In the genomic region with DNA sequence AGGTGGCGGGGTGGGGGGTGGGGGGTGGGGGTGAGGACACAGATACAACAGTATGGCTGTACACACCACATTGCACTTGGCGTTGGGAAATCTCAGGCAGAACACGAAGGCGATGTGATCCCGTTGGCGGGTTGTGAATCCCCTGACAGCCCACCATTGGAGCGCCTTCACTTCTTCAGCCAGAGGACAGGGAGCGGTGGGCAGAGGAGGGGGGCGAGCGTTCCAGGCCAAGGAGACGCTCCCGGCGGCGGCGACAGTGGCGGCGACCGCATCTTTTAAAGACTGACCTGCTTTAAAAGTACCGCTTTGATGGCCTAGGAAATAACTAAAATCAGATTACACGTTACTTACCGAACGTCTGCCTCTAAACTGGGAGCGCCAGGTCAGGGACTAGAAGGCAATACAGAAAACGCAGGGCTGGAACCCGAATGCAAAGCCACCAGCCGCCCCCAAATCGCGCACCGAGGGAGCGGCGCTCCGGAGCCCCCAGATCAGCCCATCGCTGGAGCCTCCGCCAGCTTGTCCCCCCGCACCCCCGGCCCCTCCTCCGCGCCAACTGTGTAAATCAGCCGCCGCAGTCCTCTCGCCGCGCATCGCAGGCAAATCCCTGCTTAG, we compare ENCODE assay signal across 7 mouse cellular contexts. TPM values are rescaled to one million over a fixed set of nuclear protein-coding genes. Genes with fewer than 3 reads are reported as not detected.
DNase-seq lines count a peak whose midpoint lies in the region; ATAC-seq and TF ChIP-seq lines count a peak whose summit lies in the region.

A gene (minus strand): TSS at position 607 of the 615 bp plus-strand sequence.

- peaks cover 3% of the 10 kb centered on the region; the same call in 1 of the 2 replicates for H3K4me1 ChIP-seq in testis, adult 2 months (ENCODE audit: control insufficient read depth, insufficient read depth, low read length)
- 0 out of 2 replicates have a peak, but pooled peaks cover 3% of the 10 kb centered on the region for H3K4me1 ChIP-seq in forebrain, embryonic 11.5 days (replicated peaks; ENCODE audit: control insufficient read depth, insufficient read depth, low read length)
- H3K4me1 ChIP-seq in midbrain, embryonic 14.5 days (ENCODE audit: control insufficient read depth, insufficient read depth, low read length), result peaks cover 15% of the 10 kb centered on the region

- ATAC-seq in forebrain, embryonic 11.5 days (replicated peaks; ENCODE audit: low FRiP score), result peak; percentile 71
- peak; percentile 75 for ATAC-seq in midbrain, embryonic 14.5 days (ENCODE audit: low FRiP score, low TSS enrichment)
- no peak for ATAC-seq in activated CD4-positive, CD25-positive, alpha-beta regulatory T cell, adult 4 months

- no peak within 1 kb of the TSS for H3K27ac ChIP-seq in testis, adult 2 months (ENCODE audit: control insufficient read depth, insufficient read depth, low read depth, low read length)
- no peak within 1 kb of the TSS for H3K27ac ChIP-seq in forebrain, embryonic 11.5 days (ENCODE audit: low read depth, low read length)
- peak within 1 kb of the TSS; percentile 87 for H3K27ac ChIP-seq in midbrain, embryonic 14.5 days (replicated peaks; ENCODE audit: low read depth, low read length)

- H3K9me3 ChIP-seq in forebrain, embryonic 11.5 days (ENCODE audit: control insufficient read depth, low read length), result no peaks in the 10 kb centered on the region
- H3K9me3 ChIP-seq in midbrain, embryonic 14.5 days (ENCODE audit: control insufficient read depth, low read length), result no peaks in the 10 kb centered on the region

- H3K4me3 ChIP-seq in testis, adult 2 months (ENCODE audit: control insufficient read depth, low read depth, low read length), result peak within 1 kb of the TSS; percentile 6
- peak within 1 kb of the TSS; percentile 59 for H3K4me3 ChIP-seq in forebrain, embryonic 11.5 days (ENCODE audit: low read depth, low read length)
- H3K4me3 ChIP-seq in midbrain, embryonic 14.5 days (replicated peaks; ENCODE audit: low read depth, low read length), result peak within 1 kb of the TSS; percentile 68

- no peak for DNase-seq in testis, postnatal 10 days (ENCODE audit: low spot score)
- DNase-seq in forebrain, embryonic 11.5 days (ENCODE audit: low spot score), result peak; percentile 75
- DNase-seq in layer of hippocampus, postnatal 14 days (ENCODE audit: low spot score in 2 of 2), result peak; percentile 74 to 79
- peak; percentile 83 for DNase-seq in midbrain, embryonic 14.5 days
- DNase-seq in urinary bladder, postnatal 25 days (ENCODE audit: low spot score), result no peak

- H3K4me2 ChIP-seq in forebrain, embryonic 11.5 days (ENCODE audit: low read depth, low read length, severe bottlenecking), result peak within 1 kb of the TSS; percentile 93
- H3K4me2 ChIP-seq in midbrain, embryonic 14.5 days (ENCODE audit: low read length), result peak within 1 kb of the TSS; percentile 79

- H3K27me3 ChIP-seq in testis, adult 2 months (ENCODE audit: control insufficient read depth, insufficient read depth, low read length), result peaks cover 2% of the 10 kb centered on the region; the same call in 1 of the 2 replicates
- peaks cover 17% of the 10 kb centered on the region; the same call in 1 of the 2 replicates for H3K27me3 ChIP-seq in forebrain, embryonic 11.5 days (ENCODE audit: control insufficient read depth, insufficient read depth, low read length)
- H3K27me3 ChIP-seq in midbrain, embryonic 14.5 days (ENCODE audit: control insufficient read depth, insufficient read depth, low read length), result 0 out of 2 replicates have a peak, but pooled peaks cover 4% of the 10 kb centered on the region

- no peak for TF ChIP-seq CTCF in testis, adult 2 months (IDR thresholded peaks at IDR 0.05; ENCODE audit: control insufficient read depth, insufficient read depth, insufficient replicate concordance, low read depth, low read length)

- peak within 1 kb of the TSS; percentile 59 for H3K9ac ChIP-seq in forebrain, embryonic 11.5 days (ENCODE audit: low read length)
- H3K9ac ChIP-seq in midbrain, embryonic 14.5 days (replicated peaks; ENCODE audit: low read length), result peak within 1 kb of the TSS; percentile 80

- no peaks in the 10 kb centered on the region for H3K36me3 ChIP-seq in testis, adult 2 months (ENCODE audit: control insufficient read depth, insufficient read depth, low read length)
- no peaks in the 10 kb centered on the region for H3K36me3 ChIP-seq in forebrain, embryonic 11.5 days (ENCODE audit: control insufficient read depth, insufficient read depth, low read length)
- no peaks in the 10 kb centered on the region for H3K36me3 ChIP-seq in midbrain, embryonic 14.5 days (ENCODE audit: control insufficient read depth, insufficient read depth, low read length)

- under 1% methylated on average over 41 of the region's 44 CpGs for WGBS in forebrain, embryonic 11.5 days
- under 1% methylated on average over 44 of the region's 44 CpGs for WGBS in midbrain, embryonic 14.5 days

- no peak for TF ChIP-seq POLR2A in testis, adult 2 months (IDR thresholded peaks at IDR 0.05; ENCODE audit: control insufficient read depth, low read depth, low read length)

RNA-seq across cellular contexts. Expression of the gene that starts here (rescaled TPM):
- 0.02 TPM in 1 of 2 replicates, not detected in the other for polyA plus RNA-seq in testis, adult 2 months (2012; rRNA removed)
- 0.51 and 0.89 TPM in 2 replicates for polyA plus RNA-seq in forebrain, embryonic 11.5 days (2014; fragmentation: Nextera tagmentation; extraction: Ambion mirVana)
- 10 to 100 TPM; 85.4 to 94.0 TPM for total RNA-seq in layer of hippocampus, postnatal 14 days (2021)
- 9.6 and 11.5 TPM in 2 replicates for polyA plus RNA-seq in midbrain, embryonic 14.5 days (2014; fragmentation: Nextera tagmentation; extraction: Ambion mirVana)
- polyA plus RNA-seq in activated CD4-positive, CD25-positive, alpha-beta regulatory T cell, adult 4 months (2017; shearing (Covaris generic)), result not detected

Comparison
In these comparisons a context has a peak if more than half of its experiments do, and no peak if none do; other contexts are left out.
1. Peak in DNase-seq, ATAC-seq, H3K4me3 ChIP-seq, H3K9ac ChIP-seq and H3K4me2 ChIP-seq in forebrain, embryonic 11.5 days; RNA of the gene not detected or under 1 TPM.
2. H3K4me3 ChIP-seq: peak in every context shown above with its lines; median percentile 68 in midbrain, embryonic 14.5 days; 59 in forebrain, embryonic 11.5 days; 6 in testis, adult 2 months.
3. DNase-seq: peak in layer of hippocampus, postnatal 14 days (2 of 2) and midbrain, embryonic 14.5 days (single experiment); none in testis, postnatal 10 days (single experiment) and urinary bladder, postnatal 25 days (single experiment).